ENCODE assay signal across 8 mouse cellular contexts in the genomic region with DNA sequence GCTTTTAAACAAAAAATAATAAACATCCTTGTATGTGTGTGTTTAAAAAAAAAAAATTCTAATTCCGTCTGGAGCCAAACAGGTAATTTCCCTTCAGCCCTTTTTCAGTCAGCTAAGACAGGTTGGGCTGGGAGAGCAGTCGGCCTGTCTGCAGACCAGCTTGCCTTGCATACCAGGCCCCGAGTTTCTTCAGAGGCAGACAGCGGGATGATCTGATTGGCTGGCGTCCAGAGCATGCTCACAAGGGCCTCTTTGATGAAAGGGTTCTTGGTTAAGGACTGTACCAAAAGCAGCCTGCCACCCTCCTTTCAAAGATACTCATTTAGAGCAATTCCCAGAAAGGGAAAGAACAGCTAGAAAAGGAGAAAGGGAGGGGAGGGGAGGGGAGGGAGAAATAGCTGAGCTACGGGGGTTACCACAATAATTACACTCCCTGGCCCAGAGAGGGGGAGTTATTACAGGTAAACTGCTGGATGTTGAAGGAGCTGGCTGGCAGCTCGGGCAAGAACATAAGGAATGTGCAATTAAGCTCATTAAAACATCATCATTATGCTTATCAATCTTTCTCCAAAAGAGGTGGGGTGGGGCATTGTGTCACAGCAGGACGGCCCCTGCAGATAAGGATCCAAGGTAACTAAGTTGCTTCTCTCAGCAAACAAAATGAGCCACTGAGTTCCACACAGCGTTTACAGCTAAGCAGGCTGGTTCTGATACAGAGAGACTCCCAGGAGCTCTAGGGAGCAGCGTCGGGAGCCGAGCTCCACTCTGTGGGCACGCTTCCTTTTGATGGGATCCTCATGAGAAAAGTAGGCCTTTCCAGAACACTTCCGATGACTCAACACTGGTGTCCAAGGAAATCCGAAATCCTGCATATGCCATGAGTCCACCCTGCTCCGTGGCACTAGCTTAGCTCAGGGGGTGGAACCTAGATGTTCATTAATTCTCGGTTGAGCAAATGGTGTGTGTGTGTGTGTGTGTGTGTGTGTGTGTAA.
A peak's percentile ranks its signal among the peaks of the same experiment; 100 is the strongest.
DNase-seq lines count a peak whose midpoint lies in the region; ATAC-seq and TF ChIP-seq lines count a peak whose summit lies in the region.

No protein-coding gene starts in this region.

- TF ChIP-seq CTCF in lung, postnatal 0 days (IDR thresholded peaks at IDR 0.05) = no peak
- TF ChIP-seq CTCF in lung, adult 2 months (IDR thresholded peaks at IDR 0.05; ENCODE audit: insufficient read depth, low read length) = no peak

- no peak for TF ChIP-seq POLR2A in lung, adult 2 months (IDR thresholded peaks at IDR 0.05; ENCODE audit: borderline replicate concordance, extremely low read depth, low read depth, low read length)

- no peak overlapping the region for H3K27ac ChIP-seq in lung, postnatal 0 days (ENCODE audit: low read length)
- no peak overlapping the region for H3K27ac ChIP-seq in hindbrain, embryonic 11.5 days (ENCODE audit: low read depth, low read length)

- DNase-seq in lung, postnatal 0 days (ENCODE audit: low spot score) = peak; percentile 54
- DNase-seq in lung, adult 2 months = no peak
- peak; percentile 63 to 73 for DNase-seq in cerebellum, postnatal 14 days
- DNase-seq in hindbrain, embryonic 11.5 days (ENCODE audit: low spot score) = peak; percentile 57
- peak; percentile 49 to 55 for DNase-seq in layer of hippocampus, postnatal 36 days
- DNase-seq in neural tube, embryonic 10.5 days (ENCODE audit: extremely low spot score, low spot score) = peak; percentile 60
- no peak for DNase-seq in spleen, postnatal 4 days (ENCODE audit: low spot score in 2 of 2)
- no peak for DNase-seq in B cell, adult 2 months

- no peak overlapping the region for H3K9ac ChIP-seq in lung, postnatal 0 days (replicated peaks; ENCODE audit: low read depth)
- no peak overlapping the region for H3K9ac ChIP-seq in hindbrain, embryonic 11.5 days (ENCODE audit: low read depth, low read length)

- no peaks in the 10 kb centered on the region for H3K9me3 ChIP-seq in lung, postnatal 0 days (ENCODE audit: low read length)
- no peaks in the 10 kb centered on the region for H3K9me3 ChIP-seq in hindbrain, embryonic 11.5 days (ENCODE audit: control insufficient read depth, low read length)

- no peak for TF ChIP-seq EP300 in lung, postnatal 0 days (IDR thresholded peaks at IDR 0.05)

- WGBS in lung, postnatal 0 days = 51% methylated on average over 17 of the region's 17 CpGs
- 72% methylated on average over 17 of the region's 17 CpGs for WGBS in lung, adult 2 months
- 54% methylated on average over 17 of the region's 17 CpGs for WGBS in hindbrain, embryonic 11.5 days

- ATAC-seq in lung, postnatal 0 days = no peak
- ATAC-seq in hindbrain, embryonic 11.5 days (ENCODE audit: low FRiP score) = peak; percentile 67

- no peak overlapping the region for H3K4me2 ChIP-seq in lung, postnatal 0 days (replicated peaks; ENCODE audit: low read depth, low read length)
- no peak overlapping the region for H3K4me2 ChIP-seq in hindbrain, embryonic 11.5 days (replicated peaks; ENCODE audit: low read depth, low read length)

- H3K4me1 ChIP-seq in lung, postnatal 0 days (ENCODE audit: insufficient read depth, low read depth, low read length) = no peaks in the 10 kb centered on the region
- no peaks in the 10 kb centered on the region for H3K4me1 ChIP-seq in lung, adult 2 months (ENCODE audit: control insufficient read depth, insufficient read depth, low read length)
- H3K4me1 ChIP-seq in hindbrain, embryonic 11.5 days (replicated peaks; ENCODE audit: control insufficient read depth, insufficient read depth, low read length) = peaks cover 3% of the 10 kb centered on the region; the same call in 1 of the 2 replicates

- H3K4me3 ChIP-seq in lung, postnatal 0 days (ENCODE audit: low read depth, low read length) = no peak overlapping the region
- no peak overlapping the region for H3K4me3 ChIP-seq in lung, adult 2 months (replicated peaks; ENCODE audit: extremely low read depth, low read depth, low read length)
- no peak overlapping the region for H3K4me3 ChIP-seq in hindbrain, embryonic 11.5 days (ENCODE audit: low read depth, low read length)

- no peaks in the 10 kb centered on the region for H3K27me3 ChIP-seq in lung, postnatal 0 days (replicated peaks; ENCODE audit: insufficient read depth, low read length)
- no peaks in the 10 kb centered on the region; the same call in 1 of the 2 replicates for H3K27me3 ChIP-seq in hindbrain, embryonic 11.5 days (ENCODE audit: control insufficient read depth, insufficient read depth, low read length)

- no peaks in the 10 kb centered on the region for H3K36me3 ChIP-seq in lung, postnatal 0 days (ENCODE audit: insufficient read depth, low read length)
- H3K36me3 ChIP-seq in hindbrain, embryonic 11.5 days (ENCODE audit: control insufficient read depth, insufficient read depth, low read length) = no peaks in the 10 kb centered on the region

Comparison
In these comparisons a context has a peak if more than half of its experiments do, and no peak if none do; other contexts are left out.
1. DNase-seq: peak in lung, postnatal 0 days (single experiment), cerebellum, postnatal 14 days (2 of 2), hindbrain, embryonic 11.5 days (single experiment), layer of hippocampus, postnatal 36 days (2 of 2) and neural tube, embryonic 10.5 days (single experiment); none in lung, adult 2 months (single experiment), spleen, postnatal 4 days (0 of 2) and B cell, adult 2 months (0 of 2).